In genomic region chr5:140572611-140573010, GRCm38 (mm10) we compare ENCODE assay signal across 18 mouse cellular contexts. TPM values are rescaled to one million over a fixed set of nuclear protein-coding genes. Genes with fewer than 3 reads are reported as not detected.
DNase-seq lines count a peak whose midpoint lies in the region; ATAC-seq and TF ChIP-seq lines count a peak whose summit lies in the region.
"Had no signal": no experiment of that assay in that cellular context is flagged by ENCODE, and none has a peak within 500 bp of the region (broad histone marks: within the 10 kb centered on the region; RNA-seq: fewer than 3 reads in every experiment).

No protein-coding gene starts in this region.

- no peak overlapping the region for H3K9ac ChIP-seq in heart, postnatal 0 days (replicated peaks; ENCODE audit: low read depth, low read length)
- H3K9ac ChIP-seq: hindbrain, embryonic 12.5 days; lung, embryonic 14.5 days had no signal

- TF ChIP-seq CTCF in heart, postnatal 0 days (IDR thresholded peaks at IDR 0.05; ENCODE audit: low read depth): no peak

- no peak overlapping the region for H3K4me2 ChIP-seq in heart, postnatal 0 days (ENCODE audit: low read depth, low read length)
- H3K4me2 ChIP-seq: hindbrain, embryonic 12.5 days; lung, embryonic 14.5 days had no signal

- TF ChIP-seq EP300 in heart, postnatal 0 days (IDR thresholded peaks at IDR 0.05; ENCODE audit: low read depth): no peak

- H3K27ac ChIP-seq in heart, postnatal 0 days (ENCODE audit: low read depth): peak overlapping the region; percentile 43; the same call in 1 of the 2 replicates
- H3K27ac ChIP-seq: hindbrain, embryonic 12.5 days had no signal

- no peak for ATAC-seq in heart, postnatal 0 days (ENCODE audit: insufficient read depth, low read depth)
- no peak for ATAC-seq in erythroid progenitor cell, adult 5-6 weeks (replicated peaks; ENCODE audit: low FRiP score, poor library complexity, severe bottlenecking)
- ATAC-seq: forebrain, embryonic 14.5 days; midbrain, embryonic 16.5 days had no signal

- H3K4me1 ChIP-seq in heart, postnatal 0 days (ENCODE audit: control insufficient read depth, insufficient read depth): peaks cover 5% of the 10 kb centered on the region

- DNase-seq in adrenal gland, adult 8-10 months: peak; percentile 20
- no peak for DNase-seq in adrenal gland, postnatal 25 days
- DNase-seq in NIH3T3 (ENCODE audit: low read depth): peak; percentile 17
- no peak for DNase-seq in heart, postnatal 0 days (ENCODE audit: low spot score)
- peak; percentile 47 to 75 for DNase-seq in kidney, postnatal 25 days
- DNase-seq in B cell, adult 2 months: no peak
- DNase-seq in spleen, postnatal 14 days (ENCODE audit: low spot score in 2 of 2): no peak
- DNase-seq: cerebellum, adult 11-12 months; lung, embryonic 14.5 days had no signal

- no peaks in the 10 kb centered on the region for H3K9me3 ChIP-seq in heart, postnatal 0 days (replicated peaks; ENCODE audit: control insufficient read depth, low read length)
- H3K9me3 ChIP-seq: G1E; hindbrain, embryonic 12.5 days had no signal

- no peak overlapping the region for H3K4me3 ChIP-seq in heart, postnatal 0 days (ENCODE audit: low read depth, low read length)
- H3K4me3 ChIP-seq: hindbrain, embryonic 12.5 days had no signal

- no peaks in the 10 kb centered on the region for H3K36me3 ChIP-seq in heart, postnatal 0 days (replicated peaks; ENCODE audit: control insufficient read depth, insufficient read depth, low read length)
- H3K36me3 ChIP-seq: G1E; hindbrain, embryonic 12.5 days had no signal

- no peaks in the 10 kb centered on the region for H3K27me3 ChIP-seq in heart, postnatal 0 days (ENCODE audit: control insufficient read depth, insufficient read depth, low read length)
- H3K27me3 ChIP-seq: hindbrain, embryonic 12.5 days had no signal

- 53% methylated on average over 6 of the region's 6 CpGs for WGBS in heart, postnatal 0 days

RNA-seq across cellular contexts. Expression of gene Grifin, which starts 7.7 kb away (rescaled TPM):
- total RNA-seq in adrenal gland, adult 8-10 months (2022): not detected
- total RNA-seq in adrenal gland, postnatal 25 days (2021): not detected in 2 replicates
- total RNA-seq in heart, postnatal 0 days (2014; rRNA removed; ENCODE audit: low replicate concordance): not detected in 2 replicates
- not detected in 2 replicates for polyA plus RNA-seq in heart, postnatal 0 days (2015; fragmentation: Nextera tagmentation; extraction: Ambion mirVana)
- not detected in 2 replicates for total RNA-seq in erythroid progenitor cell, adult 5-6 weeks (2015; ENCODE audit: low replicate concordance)
- not detected in 2 replicates for total RNA-seq in erythroid progenitor cell, adult 5-6 weeks (2017; ENCODE audit: low replicate concordance)
- total RNA-seq: G1E; layer of hippocampus, adult 18-20 months; left cerebral cortex, postnatal 25 days; neutrophil, adult 5-6 weeks had no signal
- polyA plus RNA-seq: forebrain, embryonic 14.5 days; G1E; hindbrain, embryonic 12.5 days; lung, embryonic 14.5 days; testis, adult 2 months had no signal

RNA-seq across cellular contexts. Expression of gene Lfng, which starts 34.5 kb away (rescaled TPM):
- total RNA-seq in adrenal gland, adult 8-10 months (2022): 10 to 100 TPM; 11.6 to 18.9 (median 17.2) TPM
- 9.6 and 16.8 TPM in 2 replicates for total RNA-seq in adrenal gland, postnatal 25 days (2021)
- total RNA-seq in heart, postnatal 0 days (2014; rRNA removed; ENCODE audit: low replicate concordance): 8.2 and 22.3 TPM in 2 replicates
- polyA plus RNA-seq in heart, postnatal 0 days (2015; fragmentation: Nextera tagmentation; extraction: Ambion mirVana): 4.1 and 4.4 TPM in 2 replicates
- 19.7 and 20.5 TPM in 2 replicates for total RNA-seq in erythroid progenitor cell, adult 5-6 weeks (2015; ENCODE audit: low replicate concordance)
- total RNA-seq in erythroid progenitor cell, adult 5-6 weeks (2017; ENCODE audit: low replicate concordance): 1.9 and 11.4 TPM in 2 replicates

Comparison
In these comparisons a context has a peak if more than half of its experiments do, and no peak if none do; other contexts are left out.
1. DNase-seq: peak in adrenal gland, adult 8-10 months (single experiment), NIH3T3 (single experiment) and kidney, postnatal 25 days (2 of 2); none in adrenal gland, postnatal 25 days (single experiment), heart, postnatal 0 days (single experiment), B cell, adult 2 months (0 of 2) and spleen, postnatal 14 days (0 of 2).